Mouse (Mus musculus) CD4-positive, CD25-positive, alpha-beta regulatory T cell, adult 9 weeks (primary cell): Measurements from ENCODE around the gene Abca6. TPM values are rescaled to one million over a fixed set of nuclear protein-coding genes. Genes with fewer than 3 reads are reported as not detected.

Experiments used
- polyA plus RNA-seq: library from polyadenylated mRNA; unstranded; fragments of 100-300 nt; shearing (Covaris generic); gene quantifications from one replicate; pipeline ENCODE4 v1.2.1, GENCODE M21; 2017

Abca6 gene
- not detected for polyA plus RNA-seq

DNA sequence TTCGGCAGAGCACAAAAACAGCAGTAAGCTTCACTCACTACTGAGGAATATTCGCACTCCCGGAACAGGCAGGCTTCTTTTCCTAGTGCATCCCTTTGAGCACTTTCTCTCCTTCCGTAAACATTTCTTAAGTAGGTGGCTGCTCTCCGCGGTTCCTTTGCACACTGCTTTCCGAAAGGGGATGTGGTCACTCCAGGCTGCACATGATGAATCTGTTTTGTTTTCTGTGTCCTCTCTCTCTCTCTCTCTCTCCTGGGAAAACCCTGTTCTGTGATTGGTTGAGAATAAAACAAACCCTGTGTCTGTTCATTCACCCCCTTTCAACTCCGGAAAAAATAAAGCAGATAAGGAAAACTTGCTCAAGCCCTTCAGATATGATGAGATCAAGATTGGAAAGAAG is at the start of gene Abca6:
Gene Abca6 (minus strand): TSS at position 243 of the 400 bp plus-strand sequence.

DNA sequence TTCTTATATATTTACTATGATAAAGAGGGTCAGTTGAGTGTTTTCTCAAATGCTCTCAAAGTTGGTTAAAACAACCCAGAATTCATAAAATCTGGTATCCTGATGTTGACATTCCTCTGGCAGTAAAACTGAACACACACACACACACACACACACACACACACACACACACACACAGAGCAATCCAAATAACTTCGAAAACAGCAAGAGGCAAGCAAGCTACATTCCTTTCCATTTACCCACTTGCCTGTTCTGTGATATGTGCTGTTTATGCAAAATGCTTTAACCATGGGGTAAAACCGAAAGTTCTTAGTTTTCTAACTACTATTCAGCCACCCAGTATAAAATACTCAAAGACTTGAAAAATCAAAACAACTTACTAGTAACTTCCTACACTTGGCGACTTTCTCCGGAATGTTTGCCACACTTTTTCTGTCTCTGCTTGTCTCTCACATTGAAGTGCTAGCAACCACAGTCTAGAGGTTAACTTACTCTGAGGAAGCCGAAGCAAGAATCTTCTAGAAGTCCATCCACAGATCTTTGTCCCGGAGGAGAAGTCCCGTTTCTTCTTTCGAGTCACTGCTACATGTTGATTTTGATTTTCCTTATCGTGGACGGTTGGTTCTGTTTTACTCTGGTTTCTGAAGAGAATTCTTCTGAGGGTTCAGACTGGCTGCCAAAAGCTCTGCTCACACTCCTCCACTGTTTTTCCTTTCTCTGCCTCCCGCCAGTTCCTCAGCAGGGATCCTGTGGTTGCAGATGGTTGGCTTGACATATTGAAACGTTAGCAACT is 83.9 kb downstream of the Abca6 start, which contains the start of gene Abca9:
Gene Abca9 (minus strand): TSS at position 738 of the 793 bp plus-strand sequence.

Other genes with a start within 250 kb of the Abca6 start
- not detected for gene Abca8a, start 155.8 kb downstream of the Abca6 start, polyA plus RNA-seq
- gene Abca9, start 83.6 kb downstream of the Abca6 start, polyA plus RNA-seq = not detected
- 1.2 TPM for gene Abca5, start 85.9 kb upstream of the Abca6 start, polyA plus RNA-seq
- 10.4 TPM for gene Map2k6, start 147.3 kb upstream of the Abca6 start, polyA plus RNA-seq